Mouse (Mus musculus): Measurements from ENCODE around the gene Nt5c. TPM values are rescaled to one million over a fixed set of nuclear protein-coding genes. Genes with fewer than 3 reads are reported as not detected.

Nt5c gene
- polyA plus RNA-seq (2017; shearing (Covaris generic)), result 379 TPM

GRCm38 (mm10) chr11:115491356-115492083, at the start of gene Nt5c:
TSS of gene Nt5c (minus strand) at chr11:115491862.

DNA sequence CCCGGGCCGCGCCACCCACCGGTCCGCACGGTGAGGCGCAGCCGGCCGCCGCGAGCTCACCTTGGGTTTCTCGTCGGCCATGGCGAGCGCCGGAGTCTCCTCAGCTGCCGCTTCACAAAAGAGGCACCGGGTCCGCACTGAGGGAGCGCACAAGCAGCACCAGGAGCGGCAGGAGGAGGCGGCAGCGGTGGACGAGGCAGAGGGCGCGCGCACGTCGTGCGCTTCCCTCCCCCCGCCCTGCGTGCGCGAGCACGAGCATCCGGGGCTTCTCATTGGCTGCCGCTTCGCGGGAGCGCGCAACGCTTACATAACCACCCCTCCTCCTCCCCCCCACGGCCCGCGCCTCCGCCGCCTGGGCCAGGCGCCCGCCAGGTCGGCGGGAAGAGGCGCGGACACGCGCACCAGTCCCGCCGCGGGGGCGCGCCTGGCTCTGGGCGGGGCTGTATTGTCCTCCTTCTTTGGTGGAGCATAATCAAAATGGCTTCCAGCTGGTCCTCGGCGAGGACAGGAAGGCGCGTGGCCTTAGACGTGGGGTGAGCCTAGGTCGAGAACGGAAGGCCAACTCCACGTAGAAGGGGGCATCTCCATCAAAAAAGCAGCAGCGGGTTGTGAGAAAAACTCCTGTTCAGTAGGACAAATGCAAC, 44.5 kb upstream of the Nt5c start, which contains the start of gene Sumo2:
TSS of gene Sumo2 (minus strand) at position 239 of the 644 bp plus-strand sequence.

GRCm38 (mm10) chr11:115514238-115514663, 22.6 kb upstream of the Nt5c start, which contains the start of gene Jpt1:
TSS of gene Jpt1 (minus strand) at chr11:115514387.

GRCm38 (mm10) chr11:115475025-115475757, 16.5 kb downstream of the Nt5c start, which contains the start of gene Armc7:
TSS of gene Armc7 (plus strand) at chr11:115475667.

GRCm38 (mm10) chr11:115462243-115462891, 29.3 kb downstream of the Nt5c start, which contains the start of gene Slc16a5:
TSS of gene Slc16a5 (plus strand) at chr11:115462474.

Other genes with a start within 250 kb of the Nt5c start
- not detected for gene Grin2c, start 224.6 kb downstream of the Nt5c start, polyA plus RNA-seq (2017; shearing (Covaris generic))
- gene Fdxr, start 214.8 kb downstream of the Nt5c start, polyA plus RNA-seq (2017; shearing (Covaris generic)), result 37.9 TPM
- 1.2 TPM for gene Fads6, start 194.2 kb downstream of the Nt5c start, polyA plus RNA-seq (2017; shearing (Covaris generic))
- not detected for gene Otop2, start 184.7 kb downstream of the Nt5c start, polyA plus RNA-seq (2017; shearing (Covaris generic))
- not detected for gene Ush1g, start 169.8 kb downstream of the Nt5c start, polyA plus RNA-seq (2017; shearing (Covaris generic))
- not detected for gene Otop3, start 157.1 kb downstream of the Nt5c start, polyA plus RNA-seq (2017; shearing (Covaris generic))
- 3.7 TPM for gene Hid1, start 124.1 kb downstream of the Nt5c start, polyA plus RNA-seq (2017; shearing (Covaris generic))
- not detected for gene Cdr2l, start 109.9 kb downstream of the Nt5c start, polyA plus RNA-seq (2017; shearing (Covaris generic))
- gene Mrpl58, start 88.1 kb downstream of the Nt5c start, polyA plus RNA-seq (2017; shearing (Covaris generic)), result 163 TPM
- gene Atp5h, start 71.9 kb downstream of the Nt5c start, polyA plus RNA-seq (2017; shearing (Covaris generic)), result 739 TPM
- 3.2 TPM for gene Kctd2, start 71.7 kb downstream of the Nt5c start, polyA plus RNA-seq (2017; shearing (Covaris generic))
- gene Trim80, start 51.3 kb downstream of the Nt5c start, polyA plus RNA-seq (2017; shearing (Covaris generic)), result 0.13 TPM
- 6.2 TPM for gene Slc16a5, start 29.4 kb downstream of the Nt5c start, polyA plus RNA-seq (2017; shearing (Covaris generic))
- gene Armc7, start 16.2 kb downstream of the Nt5c start, polyA plus RNA-seq (2017; shearing (Covaris generic)), result 90.8 TPM
- 580 TPM for gene Jpt1, start 22.5 kb upstream of the Nt5c start, polyA plus RNA-seq (2017; shearing (Covaris generic))
- gene Sumo2, start 44.4 kb upstream of the Nt5c start, polyA plus RNA-seq (2017; shearing (Covaris generic)), result 787 TPM
- 81.5 TPM for gene Nup85, start 72.6 kb upstream of the Nt5c start, polyA plus RNA-seq (2017; shearing (Covaris generic))
- gene Mrps7, start 112.1 kb upstream of the Nt5c start, polyA plus RNA-seq (2017; shearing (Covaris generic)), result 61.6 TPM
- gene Gga3, start 112.2 kb upstream of the Nt5c start, polyA plus RNA-seq (2017; shearing (Covaris generic)), result 61.9 TPM
- 204 TPM for gene Mif4gd, start 121.1 kb upstream of the Nt5c start, polyA plus RNA-seq (2017; shearing (Covaris generic))
- 76.3 TPM for gene Slc25a19, start 136.4 kb upstream of the Nt5c start, polyA plus RNA-seq (2017; shearing (Covaris generic))
- 10.4 TPM for gene Grb2, start 216.7 kb upstream of the Nt5c start, polyA plus RNA-seq (2017; shearing (Covaris generic))

All from activated CD4-positive, CD25-positive, alpha-beta regulatory T cell, adult 9 weeks (primary cell).